Mouse (Mus musculus): ENCODE measurements around the gene Chd2. TPM values are rescaled to one million over a fixed set of nuclear protein-coding genes. Genes with fewer than 3 reads are reported as not detected.

Chd2 gene
- polyA plus RNA-seq, 1 experiment from 2014 or later: 58.9 TPM

GRCm38 (mm10) chr7:73567754-73568161 lies 26.1 kb upstream of the Chd2 start:
- Histone ChIP-seq H3K27ac (ENCODE audit: low read length) (no peak overlapping the region), H3K27me3 (ENCODE audit: control insufficient read depth, insufficient read depth, low read depth, low read length) (no peaks in the 10 kb centered on the region), H3K36me3 (ENCODE audit: control insufficient read depth, insufficient read depth, low read length) (no peaks in the 10 kb centered on the region), H3K4me3 (ENCODE audit: low read length) (no peak overlapping the region), H3K4me1 (replicated peaks; ENCODE audit: control insufficient read depth, insufficient read depth, low read length) (peaks cover 3% of the 10 kb centered on the region; the same call in 1 of the 2 replicates), H3K9me3 (ENCODE audit: control insufficient read depth, low read length) (no peaks in the 10 kb centered on the region), H3K4me2 (ENCODE audit: low read depth, low read length) (no peak overlapping the region), H3K9ac (ENCODE audit: low read length) (no peak overlapping the region; the same call in 1 of the 2 replicates)
- WGBS: 38% methylated on average over 4 of the region's 4 CpGs
- no peak; the same call in 1 of the 2 replicates for ATAC-seq (ENCODE audit: low read depth)

GRCm38 (mm10) chr7:73564131-73564530 lies 22.5 kb upstream of the Chd2 start:
- Histone ChIP-seq H3K9me3 (ENCODE audit: control insufficient read depth, low read length) (no peaks in the 10 kb centered on the region), H3K27me3 (ENCODE audit: control insufficient read depth, insufficient read depth, low read depth, low read length) (no peaks in the 10 kb centered on the region), H3K9ac (ENCODE audit: low read length) (no peak overlapping the region), H3K4me2 (ENCODE audit: low read depth, low read length) (no peak overlapping the region), H3K36me3 (ENCODE audit: control insufficient read depth, insufficient read depth, low read length) (no peaks in the 10 kb centered on the region), H3K4me3 (ENCODE audit: low read length) (no peak overlapping the region), H3K27ac (ENCODE audit: low read length) (no peak overlapping the region), H3K4me1 (replicated peaks; ENCODE audit: control insufficient read depth, insufficient read depth, low read length) (peaks cover 7% of the 10 kb centered on the region)
- WGBS: 76% methylated on average over 6 of the region's 6 CpGs
- ATAC-seq (ENCODE audit: low read depth): no peak

GRCm38 (mm10) chr7:73561492-73562055 lies 19.9 kb upstream of the Chd2 start:
- H3K27me3 ChIP-seq (ENCODE audit: control insufficient read depth, insufficient read depth, low read depth, low read length): no peaks in the 10 kb centered on the region
- no peak overlapping the region for H3K27ac ChIP-seq (ENCODE audit: low read length)
- WGBS: 31% methylated on average over 10 of the region's 10 CpGs
- no peak for ATAC-seq (ENCODE audit: low read depth)
- H3K9ac ChIP-seq (ENCODE audit: low read length): no peak overlapping the region
- H3K4me3 ChIP-seq (ENCODE audit: low read length): no peak overlapping the region
- peaks cover 4% of the 10 kb centered on the region; the same call in 1 of the 2 replicates for H3K4me1 ChIP-seq (replicated peaks; ENCODE audit: control insufficient read depth, insufficient read depth, low read length)
- no peaks in the 10 kb centered on the region for H3K36me3 ChIP-seq (ENCODE audit: control insufficient read depth, insufficient read depth, low read length)
- no peaks in the 10 kb centered on the region for H3K9me3 ChIP-seq (ENCODE audit: control insufficient read depth, low read length)
- H3K4me2 ChIP-seq (ENCODE audit: low read depth, low read length): no peak overlapping the region

- Histone ChIP-seq H3K4me3 (ENCODE audit: low read length) (no peak overlapping the region), H3K27me3 (ENCODE audit: control insufficient read depth, insufficient read depth, low read depth, low read length) (no peaks in the 10 kb centered on the region), H3K36me3 (ENCODE audit: control insufficient read depth, insufficient read depth, low read length) (no peaks in the 10 kb centered on the region), H3K27ac (ENCODE audit: low read length) (no peak overlapping the region), H3K9me3 (ENCODE audit: control insufficient read depth, low read length) (no peaks in the 10 kb centered on the region), H3K4me2 (ENCODE audit: low read depth, low read length) (no peak overlapping the region), H3K4me1 (replicated peaks; ENCODE audit: control insufficient read depth, insufficient read depth, low read length) (peaks cover 4% of the 10 kb centered on the region; the same call in 1 of the 2 replicates), H3K9ac (ENCODE audit: low read length) (no peak overlapping the region)
- ATAC-seq (ENCODE audit: low read depth): no peak
- WGBS: 93% methylated on average over 6 of the region's 6 CpGs
These were observed 19.2 kb upstream of the Chd2 start for GRCm38 (mm10) chr7:73560811-73561210.

GRCm38 (mm10) chr7:73559853-73560190 lies 18.2 kb upstream of the Chd2 start:
- WGBS: 66% methylated on average over 6 of the region's 6 CpGs
- Histone ChIP-seq H3K4me1 (replicated peaks; ENCODE audit: control insufficient read depth, insufficient read depth, low read length) (peaks cover 4% of the 10 kb centered on the region; the same call in 1 of the 2 replicates), H3K27me3 (ENCODE audit: control insufficient read depth, insufficient read depth, low read depth, low read length) (no peaks in the 10 kb centered on the region), H3K9ac (ENCODE audit: low read length) (peak overlapping the region; percentile 79), H3K9me3 (ENCODE audit: control insufficient read depth, low read length) (no peaks in the 10 kb centered on the region), H3K4me2 (ENCODE audit: low read depth, low read length) (peak overlapping the region; percentile 83), H3K4me3 (ENCODE audit: low read length) (peak overlapping the region; percentile 57), H3K27ac (ENCODE audit: low read length) (peak overlapping the region; percentile 98), H3K36me3 (ENCODE audit: control insufficient read depth, insufficient read depth, low read length) (no peaks in the 10 kb centered on the region)
- ATAC-seq (ENCODE audit: low read depth): no peak

GRCm38 (mm10) chr7:73559170-73559852 lies 17.7 kb upstream of the Chd2 start:
- H3K27me3 ChIP-seq (ENCODE audit: control insufficient read depth, insufficient read depth, low read depth, low read length): no peaks in the 10 kb centered on the region
- H3K27ac ChIP-seq (ENCODE audit: low read length): peak overlapping the region; percentile 98
- peak overlapping the region; percentile 83 for H3K4me2 ChIP-seq (ENCODE audit: low read depth, low read length)
- H3K4me3 ChIP-seq (ENCODE audit: low read length): peak overlapping the region; percentile 57
- H3K36me3 ChIP-seq (ENCODE audit: control insufficient read depth, insufficient read depth, low read length): no peaks in the 10 kb centered on the region
- peak overlapping the region; percentile 79 for H3K9ac ChIP-seq (ENCODE audit: low read length)
- peaks cover 4% of the 10 kb centered on the region; the same call in 1 of the 2 replicates for H3K4me1 ChIP-seq (replicated peaks; ENCODE audit: control insufficient read depth, insufficient read depth, low read length)
- ATAC-seq (ENCODE audit: low read depth): no peak
- 3% methylated on average over 8 of the region's 8 CpGs for WGBS
- H3K9me3 ChIP-seq (ENCODE audit: control insufficient read depth, low read length): no peaks in the 10 kb centered on the region

GRCm38 (mm10) chr7:73558293-73559169 lies 16.9 kb upstream of the Chd2 start:
- H3K4me1 ChIP-seq (replicated peaks; ENCODE audit: control insufficient read depth, insufficient read depth, low read length): peaks cover 4% of the 10 kb centered on the region; the same call in 1 of the 2 replicates
- H3K27ac ChIP-seq (ENCODE audit: low read length): peak overlapping the region; percentile 99
- H3K36me3 ChIP-seq (ENCODE audit: control insufficient read depth, insufficient read depth, low read length): no peaks in the 10 kb centered on the region
- WGBS: under 1% methylated on average over 48 of the region's 60 CpGs
- no peaks in the 10 kb centered on the region for H3K9me3 ChIP-seq (ENCODE audit: control insufficient read depth, low read length)
- H3K4me2 ChIP-seq (ENCODE audit: low read depth, low read length): peak overlapping the region; percentile 83
- H3K27me3 ChIP-seq (ENCODE audit: control insufficient read depth, insufficient read depth, low read depth, low read length): no peaks in the 10 kb centered on the region
- peak overlapping the region; percentile 99 for H3K4me3 ChIP-seq (ENCODE audit: low read length)
- peak overlapping the region; percentile 100 for H3K9ac ChIP-seq (ENCODE audit: low read length)
- ATAC-seq (ENCODE audit: low read depth): peak; percentile 99

GRCm38 (mm10) chr7:73557671-73558265 lies 16.1 kb upstream of the Chd2 start:
- Histone ChIP-seq H3K27me3 (ENCODE audit: control insufficient read depth, insufficient read depth, low read depth, low read length) (no peaks in the 10 kb centered on the region), H3K9ac (ENCODE audit: low read length) (peak overlapping the region; percentile 100), H3K4me1 (replicated peaks; ENCODE audit: control insufficient read depth, insufficient read depth, low read length) (peaks cover 4% of the 10 kb centered on the region), H3K9me3 (ENCODE audit: control insufficient read depth, low read length) (no peaks in the 10 kb centered on the region), H3K4me2 (ENCODE audit: low read depth, low read length) (no peak overlapping the region), H3K27ac (ENCODE audit: low read length) (peak overlapping the region; percentile 99), H3K36me3 (ENCODE audit: control insufficient read depth, insufficient read depth, low read length) (no peaks in the 10 kb centered on the region), H3K4me3 (ENCODE audit: low read length) (peak overlapping the region; percentile 99)
- peak; percentile 3; the same call in 1 of the 2 replicates for ATAC-seq (ENCODE audit: low read depth)
- WGBS: under 1% methylated on average over 79 of the region's 80 CpGs
